In the genomic region with DNA sequence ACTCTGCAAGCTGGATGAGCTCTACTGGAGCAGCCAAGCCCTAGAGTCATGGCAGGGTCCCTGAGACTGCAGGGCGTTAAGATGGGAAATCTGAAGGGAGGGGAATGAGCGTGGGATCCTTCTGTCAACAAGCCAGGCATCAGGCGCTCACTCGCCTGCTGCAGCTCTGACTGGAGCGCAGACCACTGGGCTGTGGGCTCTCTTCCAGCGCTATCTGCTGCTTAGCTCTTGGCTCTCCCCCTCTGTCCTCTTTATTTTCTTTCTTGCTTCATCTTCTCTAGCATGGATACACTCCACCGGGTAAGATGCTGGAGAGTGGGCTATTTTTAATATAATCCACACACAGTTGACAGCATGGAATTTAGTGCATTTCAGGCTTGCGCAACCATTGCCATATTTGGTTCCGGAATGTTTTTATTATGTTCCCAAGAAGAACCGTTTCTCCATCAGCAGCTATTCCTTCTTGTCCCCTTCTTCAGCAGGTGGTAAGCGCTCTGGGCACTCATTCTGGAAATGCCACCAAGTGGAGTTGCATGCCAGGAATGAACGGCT, we compare ENCODE assay signal across 8 mouse cellular contexts. TPM values are rescaled to one million over a fixed set of nuclear protein-coding genes. Genes with fewer than 3 reads are reported as not detected.
DNase-seq lines count a peak whose midpoint lies in the region; ATAC-seq lines count a peak whose summit lies in the region.

No protein-coding gene starts in this region.

- peak; percentile 69 for ATAC-seq in frontal cortex, adult (ENCODE audit: low TSS enrichment)

- no peak for DNase-seq in frontal cortex, postnatal 25 days (ENCODE audit: low spot score in 2 of 2)
- peak; percentile 43 to 46 for DNase-seq in right cerebral cortex, adult 2 months (ENCODE audit: low spot score in 2 of 2)
- DNase-seq in right cerebral cortex, postnatal 14 days, result no peak
- peak; percentile 65 to 79 for DNase-seq in kidney, postnatal 4 days
- no peak for DNase-seq in adrenal gland, postnatal 25 days
- no peak for DNase-seq in adrenal gland, postnatal 4 days (ENCODE audit: low spot score in 2 of 2)
- DNase-seq in adrenal gland, adult 8-10 months, result no peak

RNA-seq across cellular contexts. Expression of gene Slc35c1, which starts 31.7 kb away (rescaled TPM):
- 24.0 and 28.2 TPM in 2 replicates for total RNA-seq in adrenal gland, postnatal 25 days (2021)
- total RNA-seq in adrenal gland, postnatal 4 days (2021), result 10 to 100 TPM; 22.7 to 23.7 TPM
- total RNA-seq in adrenal gland, adult 8-10 months (2022), result 10 to 100 TPM; 15.7 to 24.0 (median 19.6) TPM

RNA-seq across cellular contexts. Expression of gene Cry2, which starts 58.2 kb away (rescaled TPM):
- 35.5 and 44.7 TPM in 2 replicates for total RNA-seq in adrenal gland, postnatal 25 days (2021)
- total RNA-seq in adrenal gland, postnatal 4 days (2021), result 10 to 100 TPM; 58.6 to 65.8 TPM
- total RNA-seq in adrenal gland, adult 8-10 months (2022), result 10 to 100 TPM; 44.0 to 57.9 (median 47.5) TPM

Comparison
In these comparisons a context has a peak if more than half of its experiments do, and no peak if none do; other contexts are left out.
1. DNase-seq: peak in right cerebral cortex, adult 2 months (2 of 2) and kidney, postnatal 4 days (2 of 2); none in frontal cortex, postnatal 25 days (0 of 2), right cerebral cortex, postnatal 14 days (single experiment), adrenal gland, postnatal 25 days (single experiment), adrenal gland, postnatal 4 days (0 of 2) and adrenal gland, adult 8-10 months (single experiment).